Mouse (Mus musculus) C2C12 (cell line): ENCODE data around the gene Msantd2.

ENCODE experiments used
- CEBPB ChIP-seq: IDR thresholded peaks from one replicate; pipeline ENCODE4 v1.6.1; 2011; ENCODE audit warnings: low read depth, mild to moderate bottlenecking, control low read depth, moderate library complexity
- CTCF ChIP-seq: IDR thresholded peaks from one replicate; pipeline ENCODE4 v1.5.1; 2011; ENCODE audit not compliant: control insufficient read depth, insufficient read depth, insufficient read length
- FOSL1 ChIP-seq: IDR thresholded peaks from one replicate; pipeline ENCODE4 v1.8.0; 2011; ENCODE audit warnings: mild to moderate bottlenecking, low read length; ENCODE audit not compliant: poor library complexity, insufficient read depth, severe bottlenecking
- MAX ChIP-seq: IDR thresholded peaks from one replicate; pipeline ENCODE4 v1.6.1; 2011; ENCODE audit warnings: mild to moderate bottlenecking, control low read depth
- MYOD1 ChIP-seq: IDR thresholded peaks from one replicate; pipeline ENCODE4 v1.6.1; 2011; ENCODE audit warnings: low read depth; ENCODE audit not compliant: control insufficient read depth, insufficient read length
- MYOG ChIP-seq: IDR thresholded peaks from one replicate; pipeline ENCODE4 v1.6.1; 2011; ENCODE audit not compliant: control insufficient read depth, insufficient read length; ENCODE audit errors: extremely low read depth
- USF1 ChIP-seq: IDR thresholded peaks from one replicate; pipeline ENCODE4 v1.6.1; 2011; ENCODE audit warnings: low read depth, mild to moderate bottlenecking, control low read depth, moderate library complexity

DNA sequence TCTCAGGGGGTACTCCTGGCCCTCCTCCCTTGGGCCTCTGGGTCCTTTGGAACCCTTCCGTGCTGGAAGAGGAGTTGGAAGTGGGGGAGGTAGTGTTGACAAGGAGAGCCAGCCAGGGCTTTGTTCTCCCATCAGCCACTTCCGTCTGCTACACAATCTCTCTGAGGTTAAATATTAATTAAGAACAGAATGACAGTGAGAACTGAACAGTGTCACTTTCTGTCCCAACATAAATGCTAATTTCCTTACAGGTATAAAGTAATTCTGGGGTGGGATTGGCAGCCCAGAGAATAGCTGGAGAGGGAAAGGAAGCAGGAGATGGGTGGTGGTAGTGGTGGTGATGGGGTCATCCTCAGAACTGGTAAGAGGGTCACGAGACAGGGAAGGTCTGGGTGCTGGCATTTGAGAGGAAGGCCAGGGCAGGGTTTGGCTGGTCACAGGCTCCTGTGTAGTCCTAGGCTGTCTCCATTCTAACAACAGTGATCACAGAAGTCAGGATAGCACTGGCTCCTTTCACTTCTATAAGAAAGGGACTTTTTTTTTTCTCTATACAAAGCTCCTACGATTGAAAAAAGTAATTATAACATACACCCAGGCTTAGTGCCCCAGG lies 79.6 kb downstream of the Msantd2 start:
- TF ChIP-seq USF1 (no peak), MAX (no peak), CTCF (no peak), FOSL1 (no peak), MYOD1 (no peak), MYOG (no peak), CEBPB (no peak)
